Mouse (Mus musculus) MEL (cell line): ENCODE results near the gene Tnfsfm13. TPM values are rescaled to one million over a fixed set of nuclear protein-coding genes. Genes with fewer than 3 reads are reported as not detected.

Source experiments
- DNase-seq: peaks from one replicate; pipeline ENCODE4 v3.0.0; 2011; ENCODE audit warnings: low read depth, low spot score
- H3K27ac ChIP-seq: 2 replicates; pipeline ENCODE4 v1.5.1; 2012; ENCODE audit warnings: low read depth, mild to moderate bottlenecking, control low read depth, low read length, moderate library complexity; ENCODE audit not compliant: control insufficient read depth
- H3K27me3 ChIP-seq, 2 experiments: fragments of 150-350 bp in 1 of 2; sonication (generic) in 1 of 2; 2 replicates each; pipeline ENCODE4 v1.6.1; 2012; ENCODE audit warnings: low read length in 2 of 2, mild to moderate bottlenecking in 2 of 2, improper control_type of control experiment in 1 of 2, moderate library complexity in 1 of 2; ENCODE audit not compliant: insufficient read depth in 2 of 2, control insufficient read depth in 1 of 2
- H3K36me3 ChIP-seq, 2 experiments: 2 replicates each; pipeline ENCODE4 v1.6.1; 2012 to 2014; ENCODE audit warnings: low read length in 2 of 2, improper control_type of control experiment in 1 of 2, inconsistent platforms in 1 of 2, mild to moderate bottlenecking in 1 of 2; ENCODE audit not compliant: insufficient read depth in 2 of 2, control insufficient read depth in 1 of 2
- H3K4me1 ChIP-seq, 2 experiments: fragments of 150-350 bp in 1 of 2; sonication (generic) in 1 of 2; 2 replicates each; pipeline ENCODE4 v1.6.1; 2012; ENCODE audit warnings: low read length in 2 of 2, improper control_type of control experiment in 1 of 2, mild to moderate bottlenecking in 1 of 2; ENCODE audit not compliant: insufficient read depth in 2 of 2, control insufficient read depth in 1 of 2
- H3K4me3 ChIP-seq, 2 experiments: fragments of 150-350 bp in 1 of 2; sonication (generic) in 1 of 2; 2 replicates each; pipeline ENCODE4 v1.5.1; 2012; ENCODE audit warnings: low read depth in 2 of 2, low read length in 2 of 2, mild to moderate bottlenecking in 2 of 2, moderate library complexity in 2 of 2, control low read depth in 1 of 2, improper control_type of control experiment in 1 of 2; ENCODE audit not compliant: control insufficient read depth in 1 of 2, insufficient read depth in 1 of 2
- H3K79me2 ChIP-seq: 2 replicates; pipeline ENCODE4 v1.6.1; 2012; ENCODE audit warnings: mild to moderate bottlenecking, low read length, moderate library complexity; ENCODE audit not compliant: control insufficient read depth, poor library complexity, insufficient read depth
- H3K9ac ChIP-seq: 2 replicates; pipeline ENCODE4 v1.6.1; 2012; ENCODE audit warnings: low read depth, mild to moderate bottlenecking, control low read depth, low read length, moderate library complexity; ENCODE audit not compliant: control insufficient read depth, poor library complexity, severe bottlenecking
- H3K9me3 ChIP-seq: fragments of 150-350 bp; sonication (generic); replicated peaks from 2 replicates; pipeline ENCODE4 v1.6.1; 2012; ENCODE audit warnings: mild to moderate bottlenecking, low read length, improper control_type of control experiment, moderate library complexity; ENCODE audit not compliant: insufficient read depth
- CHD1 ChIP-seq: IDR thresholded peaks from 2 replicates; pipeline ENCODE4 v1.6.1; 2012; ENCODE audit warnings: low read depth, mild to moderate bottlenecking, inconsistent platforms, low read length, improper control_type of control experiment
- CHD2 ChIP-seq: IDR thresholded peaks from 2 replicates; pipeline ENCODE4 v1.6.1; 2011; ENCODE audit warnings: low read length, improper control_type of control experiment
- E2F4 ChIP-seq: IDR thresholded peaks from 2 replicates; pipeline ENCODE4 v1.6.1; 2011; ENCODE audit warnings: low read depth, low read length, improper control_type of control experiment, borderline replicate concordance
- ELF1 ChIP-seq: IDR thresholded peaks from 2 replicates; pipeline ENCODE4 v1.6.1; 2014; ENCODE audit warnings: low read depth, mild to moderate bottlenecking, inconsistent platforms, low read length, improper control_type of control experiment, moderate library complexity
- GATA1 ChIP-seq: IDR thresholded peaks from 2 replicates; pipeline ENCODE4 v1.6.1; 2011; ENCODE audit warnings: low read depth, low read length, improper control_type of control experiment
- HCFC1 ChIP-seq: IDR thresholded peaks from 2 replicates; pipeline ENCODE4 v1.6.1; 2012; ENCODE audit warnings: low read depth, mild to moderate bottlenecking, inconsistent platforms, low read length, improper control_type of control experiment, moderate library complexity
- JUND ChIP-seq: IDR thresholded peaks from 2 replicates; pipeline ENCODE4 v1.6.1; 2011; ENCODE audit warnings: low read depth, mild to moderate bottlenecking, improper control_type of control experiment, low read length
- KAT2A ChIP-seq: conservative IDR thresholded peaks from 2 replicates; pipeline ENCODE4 v1.6.1; 2012; ENCODE audit warnings: low read depth, low read length, improper control_type of control experiment, inconsistent platforms
- MAX ChIP-seq: IDR thresholded peaks from 2 replicates; pipeline ENCODE4 v1.6.1; 2011; ENCODE audit warnings: low read length, improper control_type of control experiment
- MAZ ChIP-seq: IDR thresholded peaks from 2 replicates; pipeline ENCODE4 v1.6.1; 2012; ENCODE audit warnings: low read depth, mild to moderate bottlenecking, inconsistent platforms, low read length, improper control_type of control experiment
- MXI1 ChIP-seq: IDR thresholded peaks from 2 replicates; pipeline ENCODE4 v1.6.1; 2011; ENCODE audit warnings: mild to moderate bottlenecking, low read depth, low read length, improper control_type of control experiment
- MYB ChIP-seq: IDR thresholded peaks from 2 replicates; pipeline ENCODE4 v1.6.1; 2011; ENCODE audit warnings: mild to moderate bottlenecking, low read depth, low read length, improper control_type of control experiment
- MYC ChIP-seq: IDR thresholded peaks from 2 replicates; pipeline ENCODE4 v1.6.1; 2011; ENCODE audit warnings: low read depth, mild to moderate bottlenecking, low read length, improper control_type of control experiment, moderate library complexity
- NRF1 ChIP-seq: IDR thresholded peaks from 2 replicates; pipeline ENCODE4 v1.6.1; 2014; ENCODE audit warnings: low read depth, mild to moderate bottlenecking, inconsistent platforms, low read length, improper control_type of control experiment, moderate library complexity; ENCODE audit not compliant: poor library complexity, insufficient read depth, severe bottlenecking
- POLR2AphosphoS2 ChIP-seq: IDR thresholded peaks from 2 replicates; pipeline ENCODE4 v1.6.1; 2011; ENCODE audit warnings: low read length, improper control_type of control experiment
- POLR2AphosphoS5 ChIP-seq: IDR thresholded peaks from 2 replicates; pipeline ENCODE4 v1.6.1; 2012; ENCODE audit warnings: low read depth, borderline replicate concordance, mild to moderate bottlenecking, inconsistent platforms, low read length, moderate library complexity, mixed read lengths
- RAD21 ChIP-seq: IDR thresholded peaks from 2 replicates; pipeline ENCODE4 v1.6.1; 2011; ENCODE audit warnings: mild to moderate bottlenecking, low read depth, low read length, improper control_type of control experiment
- RCOR1 ChIP-seq: IDR thresholded peaks from 2 replicates; pipeline ENCODE4 v1.6.1; 2012; ENCODE audit warnings: low read depth, mild to moderate bottlenecking, inconsistent platforms, low read length, improper control_type of control experiment
- SMC3 ChIP-seq: IDR thresholded peaks from 2 replicates; pipeline ENCODE4 v1.6.1; 2011; ENCODE audit warnings: low read depth, low read length, improper control_type of control experiment
- USF1 ChIP-seq: IDR thresholded peaks from 2 replicates; pipeline ENCODE4 v1.6.1; 2014; ENCODE audit warnings: low read depth, mild to moderate bottlenecking, inconsistent platforms, low read length, improper control_type of control experiment, moderate library complexity
- ZC3H11A ChIP-seq: IDR thresholded peaks from 2 replicates; pipeline ENCODE4 v1.6.1; 2012; ENCODE audit warnings: low read depth, mild to moderate bottlenecking, inconsistent platforms, low read length, improper control_type of control experiment
- ZKSCAN1 ChIP-seq: IDR thresholded peaks from 2 replicates; pipeline ENCODE4 v1.6.1; 2012; ENCODE audit warnings: low read depth, mild to moderate bottlenecking, inconsistent platforms, low read length, improper control_type of control experiment, moderate library complexity
- ZMIZ1 ChIP-seq: IDR thresholded peaks from 2 replicates; pipeline ENCODE4 v1.6.1; 2012; ENCODE audit warnings: low read depth, mild to moderate bottlenecking, inconsistent platforms, low read length, improper control_type of control experiment, moderate library complexity
- polyA plus RNA-seq, 2 experiments: library from polyadenylated mRNA; stranded (reverse) in 1 of 2; unstranded in 1 of 2; fragments of >175 nt in 1 of 2; fragments of >200 nt in 1 of 2; gene quantifications; 2 replicates each; pipeline versions ENCODE4 v1.2.1 to v1.2.4; 2012; ENCODE audit warnings: low replicate concordance in 2 of 2, low read depth in 1 of 2; ENCODE audit not compliant: insufficient read length in 2 of 2, insufficient read depth in 1 of 2, missing spikeins in 1 of 2
- total RNA-seq: library from RNA; depleted of rRNA; stranded (reverse); fragments of 300-350 nt; gene quantifications from 2 replicates; pipeline ENCODE4 v1.2.3, GENCODE M21; 2012

Gene Tnfsfm13
- total and polyA plus RNA-seq, 3 experiments = not detected

- no peak for TF ChIP-seq POLR2AphosphoS2
- TF ChIP-seq MYC = no peak
- TF ChIP-seq RAD21 = peak; percentile 74
Measured at GRCm38 (mm10) chr11:69715482-69715881, 19.6 kb upstream of the Tnfsfm13 start (continued).

DNA sequence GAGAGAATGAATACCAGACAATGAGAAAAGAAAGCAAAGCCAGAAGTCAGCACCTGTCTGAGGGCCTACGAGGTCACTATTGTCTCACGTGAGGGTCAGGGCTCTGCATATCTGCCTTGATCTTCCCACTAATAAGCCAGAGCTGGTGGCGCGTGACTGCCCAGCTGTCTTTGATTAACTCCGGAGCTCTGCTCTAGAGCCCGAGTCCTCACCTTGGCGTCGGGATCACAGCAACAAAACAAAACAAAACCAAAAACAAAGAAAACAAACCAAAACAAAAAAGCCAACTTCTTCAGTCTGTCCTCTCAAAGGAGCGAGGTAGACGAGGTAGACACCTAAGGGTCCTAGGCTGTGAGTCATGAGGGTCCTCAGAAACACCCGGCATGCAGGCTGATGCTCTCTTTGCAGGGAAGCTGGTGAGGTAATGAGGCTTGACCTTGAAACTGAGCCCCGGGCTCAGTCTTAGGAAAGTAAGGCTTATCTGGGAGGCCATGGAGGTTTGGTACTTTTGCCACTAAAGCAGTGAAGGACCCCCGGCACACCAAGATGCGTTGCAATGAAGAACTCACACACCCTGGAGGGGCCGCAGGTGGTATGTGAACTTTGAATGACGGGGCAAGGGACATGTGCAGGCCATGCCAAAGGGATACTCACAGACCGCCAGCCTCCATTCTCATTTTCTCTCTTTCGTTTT, 18.9 kb upstream of the Tnfsfm13 start:
- Histone ChIP-seq H3K9ac (no peak overlapping the region), H3K79me2 (no peaks in the 10 kb centered on the region)
- TF ChIP-seq RCOR1 (no peak), E2F4 (no peak), JUND (no peak), ZKSCAN1 (no peak), NRF1 (no peak), CHD2 (no peak), POLR2AphosphoS5 (no peak), USF1 (no peak), MAZ (no peak), POLR2AphosphoS2 (no peak), ZMIZ1 (no peak)
- TF ChIP-seq, all 39 proteins: peak for 0
- H3K4me3 ChIP-seq = no peak overlapping the region
- H3K9me3 ChIP-seq = no peaks in the 10 kb centered on the region
- peaks cover 0 to 3% of the 10 kb centered on the region in 2 experiments; a peak in 1 of 4 replicates for H3K36me3 ChIP-seq
- no peaks in the 10 kb centered on the region for H3K27me3 ChIP-seq
- no peak for DNase-seq
- H3K4me1 ChIP-seq = peaks cover 0 to 5% of the 10 kb centered on the region in 2 experiments; a peak in 1 of 4 replicates
- no peak overlapping the region for H3K27ac ChIP-seq

DNA sequence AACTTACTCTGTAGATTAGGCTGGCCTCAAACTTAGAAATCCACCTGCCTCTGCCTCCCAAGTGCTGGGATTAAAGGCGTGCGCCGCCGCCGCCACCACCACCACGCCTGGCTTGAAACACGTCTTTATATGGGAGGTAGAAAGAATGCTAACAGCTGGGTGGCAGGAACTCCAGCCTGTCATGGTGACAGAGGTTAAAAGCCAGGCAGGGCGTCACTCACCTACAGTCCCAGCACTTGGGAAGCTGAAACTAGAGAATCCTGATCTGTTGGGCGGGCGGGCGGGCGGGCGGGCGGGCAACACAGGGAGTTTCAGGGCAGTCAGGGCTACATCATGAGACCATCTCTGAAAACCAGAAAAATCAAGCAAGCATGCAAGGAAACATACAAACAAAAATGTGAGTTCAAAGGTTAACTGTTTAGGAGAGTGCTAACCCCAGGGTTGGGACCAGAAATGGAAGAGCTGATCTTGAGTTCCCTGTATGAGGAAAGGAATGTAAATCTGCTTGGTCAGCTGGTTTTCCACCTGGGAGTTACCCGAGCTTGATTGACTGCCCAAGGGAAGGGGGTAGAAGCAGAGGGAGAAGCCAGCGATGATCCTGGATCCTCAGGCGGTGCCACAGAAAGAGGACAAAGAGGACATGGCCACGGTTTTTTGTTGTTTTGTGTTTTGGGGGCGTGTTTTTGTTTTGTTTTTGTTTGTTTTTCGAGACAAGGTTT, 17.2 kb upstream of the Tnfsfm13 start:
- Histone ChIP-seq H3K4me3 (no peak overlapping the region), H3K36me3 (peaks cover 0 to 3% of the 10 kb centered on the region in 2 experiments; a peak in 1 of 4 replicates), H3K27ac (no peak overlapping the region), H3K79me2 (no peaks in the 10 kb centered on the region), H3K4me1 (peaks cover 0 to 5% of the 10 kb centered on the region in 2 experiments; a peak in 1 of 4 replicates), H3K9ac (no peak overlapping the region), H3K9me3 (no peaks in the 10 kb centered on the region), H3K27me3 (no peaks in the 10 kb centered on the region)
- DNase-seq = no peak
- TF ChIP-seq ZC3H11A (no peak), KAT2A (no peak), ZMIZ1 (no peak), GATA1 (no peak), HCFC1 (no peak), MXI1 (no peak), MYB (no peak), JUND (no peak), ELF1 (no peak), CHD1 (no peak), USF1 (no peak), MAX (no peak), SMC3 (no peak)
